Mouse (Mus musculus) naive thymus-derived CD4-positive, alpha-beta T cell, adult 5 months (primary cell): ENCODE results near the gene Polr3gl. TPM values are rescaled to one million over a fixed set of nuclear protein-coding genes. Genes with fewer than 3 reads are reported as not detected.

Experiments
- polyA plus RNA-seq: library from polyadenylated mRNA; unstranded; fragments of 100-300 nt; shearing (Covaris generic); gene quantifications from one replicate; pipeline ENCODE4 v1.2.1, GENCODE M21; 2017

The Polr3gl gene
- 23.8 TPM for polyA plus RNA-seq

DNA sequence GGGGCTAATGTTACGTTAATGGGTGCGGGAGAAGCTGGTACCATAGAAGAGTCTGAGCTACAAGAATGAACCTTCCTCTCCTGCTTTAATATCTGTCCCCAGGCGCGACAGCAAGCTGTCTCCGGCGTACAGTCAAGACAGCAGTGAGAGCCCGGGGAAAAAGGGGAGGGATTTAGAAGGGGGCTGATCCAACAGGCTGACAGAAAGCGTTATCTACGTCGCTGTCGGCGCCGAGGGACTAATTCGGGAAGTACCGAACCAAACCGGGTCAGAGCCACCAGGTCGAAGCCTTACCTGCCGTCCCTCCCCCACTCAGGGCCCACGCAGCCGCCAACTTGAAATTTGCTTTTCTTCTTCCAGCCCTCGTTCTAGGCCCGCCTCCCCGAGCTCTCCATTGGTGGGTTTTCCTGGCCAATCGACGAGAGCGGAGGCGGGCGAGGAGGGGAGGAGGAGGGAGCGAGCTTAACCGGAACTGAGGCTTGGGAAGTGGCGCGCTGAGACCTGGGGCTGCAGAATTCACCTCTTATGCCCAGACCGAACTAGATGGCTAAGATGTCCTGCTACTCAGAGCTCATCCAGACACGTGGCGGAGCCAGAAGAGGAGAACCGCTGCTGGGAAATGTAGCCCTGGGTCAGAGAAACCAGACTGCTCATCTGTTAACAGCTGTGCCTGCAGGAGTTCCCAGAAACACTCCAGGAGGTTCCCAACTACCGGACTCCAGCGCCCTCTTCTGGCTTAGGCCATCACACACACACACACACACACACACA, at the start of gene Polr3gl:
Polr3gl (minus strand) TSS at position 392 of the 771 bp plus-strand sequence.

DNA sequence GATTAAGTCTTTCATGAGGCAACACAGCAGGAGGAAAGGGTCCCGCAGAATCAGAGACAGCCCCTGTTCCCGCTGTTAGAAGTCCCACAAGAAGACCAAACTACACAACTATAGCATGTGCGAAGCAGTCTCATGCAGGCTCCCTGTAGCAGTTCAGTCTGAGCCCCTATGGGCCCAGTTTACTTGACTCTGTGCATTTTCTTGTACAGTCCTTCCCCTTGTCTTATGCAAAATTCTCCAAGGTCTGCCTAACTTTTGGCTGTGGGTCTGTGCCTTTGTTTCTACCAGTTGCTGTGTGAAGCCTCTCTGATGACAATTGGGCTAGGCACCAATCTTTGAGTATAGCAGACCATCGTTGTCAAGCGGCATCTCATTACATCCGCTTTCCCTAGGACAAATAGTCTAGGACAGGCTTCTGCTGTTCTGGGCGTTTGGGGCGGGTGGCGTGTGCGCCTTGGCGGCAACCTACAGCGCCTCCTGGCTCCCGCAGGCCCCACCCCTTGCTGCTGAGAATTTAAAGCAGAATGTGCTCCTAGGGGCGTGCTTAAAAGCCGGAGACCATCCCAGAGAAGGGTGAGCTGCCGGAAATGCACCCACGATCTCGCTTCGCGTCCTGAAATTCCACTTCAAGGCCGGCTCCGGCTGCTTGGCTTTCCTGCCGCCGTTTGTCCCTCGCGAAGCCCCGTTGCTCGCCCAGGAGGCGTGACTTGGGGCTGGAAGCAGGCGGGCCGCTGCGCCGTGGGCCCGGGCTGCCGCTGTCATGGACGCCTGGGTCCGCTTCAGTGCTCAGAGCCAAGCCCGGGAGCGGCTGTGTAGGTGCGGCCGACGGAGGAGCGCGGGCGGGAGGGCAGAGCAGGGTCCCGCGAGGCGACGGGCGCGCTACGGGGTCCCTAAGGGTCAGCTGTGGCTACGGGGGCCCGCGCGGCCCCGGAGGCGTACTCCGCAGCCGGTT, 41.2 kb upstream of the Polr3gl start, which contains the start of the genes Pex11b and Gm42957:
Pex11b (plus strand) TSS at position 449 of the 952 bp plus-strand sequence.
Gm42957 (plus strand) TSS at position 547 of the 952 bp plus-strand sequence.

DNA sequence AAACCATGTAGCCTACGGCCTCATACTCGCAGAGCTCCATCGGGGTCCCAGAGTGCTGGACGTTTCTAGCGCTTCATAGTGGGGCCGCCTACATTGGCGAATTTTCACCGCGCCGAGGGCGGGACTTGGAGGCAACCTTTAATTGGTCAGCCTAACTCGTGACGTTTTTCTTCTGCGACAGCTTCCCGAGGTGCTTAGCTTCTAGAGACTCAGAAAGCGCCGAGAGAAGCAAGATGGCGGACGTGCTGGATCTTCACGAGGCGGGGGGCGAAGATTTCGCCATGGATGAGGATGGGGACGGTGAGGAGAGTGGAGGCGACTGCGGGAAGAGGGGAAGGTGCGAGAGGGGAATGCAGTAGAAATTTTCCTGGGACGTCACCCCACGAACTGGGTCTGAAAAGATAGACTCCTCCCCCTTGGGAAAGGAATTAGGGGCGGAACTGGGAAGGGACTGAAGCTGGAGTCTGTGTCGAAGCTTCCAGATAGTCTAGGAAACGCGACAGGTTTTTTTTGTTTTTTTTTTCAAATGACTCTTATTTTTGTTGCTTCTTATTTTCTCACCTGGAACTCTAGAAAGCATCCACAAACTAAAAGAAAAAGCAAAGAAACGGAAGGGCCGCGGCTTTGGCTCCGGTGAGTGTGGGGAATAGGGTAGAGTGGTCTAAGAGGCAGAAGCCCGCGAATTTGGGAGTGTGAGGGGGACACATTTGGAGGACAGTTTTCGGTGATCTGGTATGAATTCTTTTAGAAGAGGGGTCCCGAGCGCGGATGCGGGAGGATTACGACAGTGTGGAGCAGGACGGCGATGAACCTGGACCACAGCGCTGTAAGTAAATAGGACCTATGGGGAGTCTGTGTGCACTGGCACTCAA, 36.0 kb upstream of the Polr3gl start, which contains the start of gene Rbm8a:
Rbm8a (plus strand) TSS at position 205 of the 872 bp plus-strand sequence.

DNA sequence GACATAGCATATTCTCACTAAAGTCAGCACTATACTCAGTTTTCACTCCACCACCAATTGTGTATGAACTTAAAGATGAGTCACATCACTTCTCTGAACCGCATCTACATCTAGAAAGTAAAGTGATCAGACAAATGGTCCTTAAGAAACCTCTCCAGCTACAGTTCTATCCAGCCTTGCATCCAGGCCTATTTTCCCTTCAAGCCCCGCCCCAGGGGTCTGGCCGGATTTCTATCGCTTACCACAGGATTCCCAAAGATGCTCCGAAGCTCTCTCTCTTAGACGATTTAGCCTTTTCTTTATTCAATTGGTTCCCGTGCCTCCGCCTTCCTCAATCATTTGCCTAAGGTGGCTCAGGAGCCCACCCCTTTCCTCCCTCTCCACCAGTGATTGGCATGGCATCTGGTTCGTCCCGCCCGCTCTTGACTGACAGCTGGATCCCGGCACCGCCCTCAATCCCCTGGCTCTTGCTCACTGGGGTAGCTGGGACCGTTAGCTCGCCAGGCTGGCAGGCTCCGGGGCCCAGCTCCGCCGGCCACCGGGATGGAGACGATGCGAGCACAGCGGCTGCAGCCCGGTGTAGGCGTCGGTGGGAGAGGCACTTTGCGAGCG, 6.8 kb upstream of the Polr3gl start, which contains the start of gene Lix1l:
Lix1l (plus strand) TSS at position 511 of the 612 bp plus-strand sequence.

DNA sequence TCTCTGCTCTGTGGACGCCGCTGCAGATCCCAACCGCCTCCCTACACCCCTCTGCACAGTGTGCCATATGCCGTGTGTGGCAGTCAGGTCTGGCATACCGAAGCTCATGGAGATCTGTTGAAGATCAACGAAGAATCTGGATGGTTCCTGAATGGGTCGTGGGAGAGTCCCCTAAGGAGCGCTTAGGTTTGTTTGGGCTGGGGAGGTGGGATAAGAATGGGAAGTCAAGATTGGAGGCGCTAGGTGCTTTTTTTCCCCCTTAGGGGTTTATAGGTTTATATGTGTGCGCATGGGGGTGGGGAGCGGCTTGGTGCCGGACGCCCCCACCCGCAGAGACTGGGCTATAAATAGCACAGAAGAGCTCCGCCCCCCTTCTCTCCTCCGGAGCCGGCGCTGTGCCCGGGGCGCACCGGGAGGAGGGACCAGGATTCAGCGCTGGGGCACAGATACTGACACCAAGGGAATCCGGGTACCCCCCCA, 2.3 kb upstream of the Polr3gl start, which contains the start of gene Ankrd34a:
Ankrd34a (plus strand) TSS at position 409 of the 480 bp plus-strand sequence.

DNA sequence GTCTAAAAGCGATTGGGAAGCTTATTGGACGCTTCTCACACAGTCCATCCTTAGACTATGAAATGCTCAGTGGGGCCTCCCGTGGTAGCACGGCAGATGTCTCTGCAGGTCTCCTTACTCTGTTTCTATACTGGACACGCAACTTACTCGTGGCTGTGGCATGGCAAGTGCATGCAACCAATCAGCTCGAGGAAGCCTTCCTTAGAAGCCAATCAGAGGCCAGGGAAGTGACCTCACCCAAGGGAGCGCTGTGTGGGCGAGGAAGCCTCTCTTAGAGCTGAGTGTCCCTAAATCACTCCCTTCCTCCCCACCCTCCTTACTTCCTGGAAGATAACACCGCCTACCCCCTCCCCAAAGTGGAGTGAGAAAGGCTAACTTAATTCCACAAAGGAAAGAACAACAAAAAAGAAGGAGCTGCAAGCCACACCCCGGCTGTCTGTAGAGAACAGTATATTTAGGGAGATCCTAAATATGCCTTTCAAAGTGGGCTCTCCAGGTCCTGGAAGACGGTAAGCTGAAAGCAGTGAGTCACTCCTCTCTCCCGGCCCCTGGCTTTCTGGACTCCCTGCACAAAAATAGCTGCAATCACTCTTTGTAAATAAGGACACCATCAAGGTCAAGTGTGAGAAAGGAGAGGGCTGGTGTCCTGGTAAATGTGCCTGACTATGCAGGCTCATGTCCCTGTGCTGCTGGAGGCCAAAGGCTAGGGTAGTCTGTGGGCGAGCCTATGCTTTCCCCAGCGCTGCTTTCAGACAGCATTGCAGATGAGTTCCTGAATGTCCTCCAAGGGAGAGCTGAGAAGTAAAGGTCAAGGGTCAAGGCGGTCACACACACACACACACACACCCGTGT, 17.1 kb downstream of the Polr3gl start, which contains the start of gene Gm16253:
Gm16253 (plus strand) TSS at position 295 of the 852 bp plus-strand sequence.

DNA sequence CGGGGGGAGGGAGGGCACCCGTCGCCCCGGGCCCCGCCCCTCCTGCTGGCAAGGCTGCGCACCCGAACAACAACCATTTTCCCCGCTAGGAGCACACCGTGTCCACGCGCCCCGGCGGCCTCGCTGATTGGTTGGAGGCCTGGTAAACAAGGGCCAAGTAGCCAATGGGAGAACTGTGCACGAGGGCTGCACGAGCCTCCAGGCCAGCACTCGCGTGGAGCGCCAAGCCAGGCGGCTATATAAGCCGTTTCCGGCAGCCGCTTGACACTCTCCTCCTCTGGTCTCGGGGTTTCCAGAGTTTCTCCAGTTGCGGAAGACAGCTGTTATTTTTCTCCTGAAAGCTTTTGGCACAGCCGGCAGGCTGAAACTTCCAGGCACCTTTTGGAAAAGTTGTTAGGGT, 36.3 kb downstream of the Polr3gl start, which contains the start of gene Txnip:
Txnip (plus strand) TSS at position 264 of the 400 bp plus-strand sequence.

Other genes starting within 250 kb of the Polr3gl start
- gene BC107364, start 141.9 kb downstream of the Polr3gl start, polyA plus RNA-seq: not detected
- gene Hfe2, start 69.0 kb downstream of the Polr3gl start, polyA plus RNA-seq: not detected
- gene Txnip, start 36.2 kb downstream of the Polr3gl start, polyA plus RNA-seq: 837 TPM
- not detected for gene Gm16253, start 17.2 kb downstream of the Polr3gl start, polyA plus RNA-seq
- not detected for gene Ankrd34a, start 2.5 kb upstream of the Polr3gl start, polyA plus RNA-seq
- gene Lix1l, start 7.0 kb upstream of the Polr3gl start, polyA plus RNA-seq: not detected
- 150 TPM for gene Rbm8a, start 35.8 kb upstream of the Polr3gl start, polyA plus RNA-seq
- 31.2 TPM for gene Pex11b, start 41.2 kb upstream of the Polr3gl start, polyA plus RNA-seq
- 0.14 TPM for gene Gm42957, start 41.3 kb upstream of the Polr3gl start, polyA plus RNA-seq
- gene Itga10, start 51.4 kb upstream of the Polr3gl start, polyA plus RNA-seq: 0.29 TPM
- not detected for gene Ankrd35, start 76.0 kb upstream of the Polr3gl start, polyA plus RNA-seq
- 8.3 TPM for gene Pias3, start 102.2 kb upstream of the Polr3gl start, polyA plus RNA-seq
- gene Nudt17, start 114.4 kb upstream of the Polr3gl start, polyA plus RNA-seq: 0.53 TPM
- 63.3 TPM for gene Polr3c, start 133.4 kb upstream of the Polr3gl start, polyA plus RNA-seq
- gene Rnf115, start 133.5 kb upstream of the Polr3gl start, polyA plus RNA-seq: 111 TPM
- not detected for gene Pdzk1, start 235.1 kb upstream of the Polr3gl start, polyA plus RNA-seq
- gene Cd160, start 235.2 kb upstream of the Polr3gl start, polyA plus RNA-seq: 3.5 TPM